Mouse (Mus musculus): Measurements from ENCODE around the gene Hist1h2bb.
"Not testable (repeated sequence)": the region's sequence is repeated elsewhere in the genome, so short reads cannot be mapped to it uniquely, and the experiment has no call there.

Hist1h2bb gene

GRCm38 (mm10) chr13:23764324-23765171 is 18.0 kb downstream of the Hist1h2bb start:
- no peak for DNase-seq (ENCODE audit: low read depth, low spot score)

- DNase-seq (ENCODE audit: low read depth, low spot score): no peak
Measured at GRCm38 (mm10) chr13:23765172-23765513, 18.6 kb downstream of the Hist1h2bb start.

GRCm38 (mm10) chr13:23766772-23767171 is 20.2 kb downstream of the Hist1h2bb start:
- DNase-seq (ENCODE audit: low read depth, low spot score): no peak

GRCm38 (mm10) chr13:23768834-23769397 is 22.4 kb downstream of the Hist1h2bb start:
- DNase-seq (ENCODE audit: low read depth, low spot score): no peak

- DNase-seq (ENCODE audit: low read depth, low spot score): not testable (repeated sequence)
Measured at GRCm38 (mm10) chr13:23769613-23770012, 23.1 kb downstream of the Hist1h2bb start, which contains the start of gene Trim38. Trim38 (plus strand) TSS chr13:23769913.

GRCm38 (mm10) chr13:23772561-23773313 is 26.2 kb downstream of the Hist1h2bb start:
- DNase-seq (ENCODE audit: low read depth, low spot score): peak; percentile 81

- DNase-seq (ENCODE audit: low read depth, low spot score): no peak
Measured at GRCm38 (mm10) chr13:23778339-23778738, 31.8 kb downstream of the Hist1h2bb start.

- DNase-seq (ENCODE audit: low read depth, low spot score): no peak
Measured at GRCm38 (mm10) chr13:23779025-23779424, 32.5 kb downstream of the Hist1h2bb start.

GRCm38 (mm10) chr13:23792520-23792919 is 46.0 kb downstream of the Hist1h2bb start:
- DNase-seq (ENCODE audit: low read depth, low spot score): peak; percentile 66

Data from mesoderm, embryonic 11.5 days (tissue).